Mouse (Mus musculus): ENCODE results near the gene Olfr642.

GRCm38 (mm10) chr7:104061345-104061744 is 8.9 kb upstream of the Olfr642 start, which contains the start of gene 4930516K23Rik:
- TF ChIP-seq CTCF (IDR thresholded peaks at IDR 0.05; ENCODE audit: low read depth) (no peak), EP300 (IDR thresholded peaks at IDR 0.05; ENCODE audit: low read depth) (no peak)

Measured in heart, postnatal 0 days (tissue).